Mouse (Mus musculus) limb, embryonic 11.5 days (tissue): ENCODE results near the gene Pacrg. TPM values are rescaled to one million over a fixed set of nuclear protein-coding genes. Genes with fewer than 3 reads are reported as not detected.

ENCODE experiments used
- ATAC-seq: fragments of 200-750 bp; cut with Nextera tagmentation; 2 replicates; pipeline ENCODE4 v1.8.0; 2017; ENCODE audit warnings: low read depth; ENCODE audit not compliant: insufficient number of reproducible peaks, low FRiP score, low TSS enrichment
- DNase-seq: peaks from one replicate; pipeline ENCODE4 v3.0.0-alpha.2; 2015; ENCODE audit warnings: low spot score
- H3K27ac ChIP-seq: fragments of 300-500 bp; sonication (generic); replicated peaks from 2 replicates; pipeline ENCODE4 v1.5.1; 2014; ENCODE audit warnings: low read depth, mild to moderate bottlenecking, low read length
- H3K27me3 ChIP-seq: fragments of 300-500 bp; sonication (generic); 2 replicates; pipeline ENCODE4 v1.6.1; 2014; ENCODE audit warnings: mild to moderate bottlenecking, low read length, mixed read lengths; ENCODE audit not compliant: control insufficient read depth, insufficient read depth
- H3K36me3 ChIP-seq: fragments of 300-500 bp; sonication (generic); 2 replicates; pipeline ENCODE4 v1.6.1; 2014; ENCODE audit warnings: mild to moderate bottlenecking, low read length, moderate library complexity, mixed read lengths; ENCODE audit not compliant: control insufficient read depth, insufficient read depth
- H3K4me1 ChIP-seq: fragments of 300-500 bp; sonication (generic); 2 replicates; pipeline ENCODE4 v1.6.1; 2014; ENCODE audit warnings: low read length, mixed read lengths; ENCODE audit not compliant: control insufficient read depth, insufficient read depth
- H3K4me2 ChIP-seq: fragments of 300-500 bp; sonication (generic); 2 replicates; pipeline ENCODE4 v1.6.1; 2014; ENCODE audit warnings: low read depth, mild to moderate bottlenecking, moderate library complexity; ENCODE audit not compliant: severe bottlenecking
- H3K4me3 ChIP-seq: fragments of 300-500 bp; sonication (generic); 2 replicates; pipeline ENCODE4 v1.5.1; 2014; ENCODE audit warnings: low read depth, low read length
- H3K9ac ChIP-seq: fragments of 300-500 bp; sonication (generic); 2 replicates; pipeline ENCODE4 v1.6.1; 2014; ENCODE audit warnings: mild to moderate bottlenecking, low read length
- H3K9me3 ChIP-seq: fragments of 300-500 bp; sonication (generic); 2 replicates; pipeline ENCODE4 v1.6.1; 2016; ENCODE audit warnings: low read length; ENCODE audit not compliant: control insufficient read depth
- WGBS: fragments of 180-500 bp; shearing (Covaris S2); extraction: QIAGEN DNeasy Blood & Tissue Kit; methylation state at CpG from one replicate; pipeline ENCODE4 v1.1.7; 2014; 5-methylcytosine and 5-hydroxymethylcytosine counted together
- polyA plus RNA-seq: library from polyadenylated mRNA; unstranded; fragments of >200 nt; fragmentation: Nextera tagmentation; extraction: Ambion mirVana; gene quantifications from 2 replicates; pipeline ENCODE4 v1.2.1, GENCODE M21; 2014

The Pacrg gene
- polyA plus RNA-seq, 1 experiment from 2014 or later: 1.3 TPM

DNA sequence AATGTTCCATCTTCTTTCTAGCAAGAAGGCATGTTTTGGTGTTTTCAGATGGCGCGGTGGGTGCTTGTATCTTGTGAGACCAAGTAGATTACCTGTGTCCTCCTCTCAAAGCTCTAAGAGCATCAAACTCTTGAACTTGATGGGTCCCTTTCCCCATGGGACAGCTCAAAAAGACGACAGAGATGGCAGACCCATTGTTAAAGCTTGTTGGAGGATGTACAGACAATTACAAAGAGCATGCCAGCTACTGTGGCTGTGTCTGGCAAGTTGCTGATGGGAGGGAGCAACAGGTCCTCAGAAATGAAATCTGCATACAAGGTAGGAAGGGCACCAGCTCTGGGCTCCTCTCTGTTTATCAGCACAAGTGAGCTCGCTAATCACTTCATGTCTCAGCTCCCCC, 232.0 kb downstream of the Pacrg start:
- no peak overlapping the region for H3K9ac ChIP-seq
- H3K4me3 ChIP-seq: no peak overlapping the region
- no peaks in the 10 kb centered on the region for H3K9me3 ChIP-seq
- DNase-seq (no peak), ATAC-seq (no peak)
- H3K27ac ChIP-seq: no peak overlapping the region
- WGBS: 80% methylated on average over 4 of the region's 4 CpGs
- no peaks in the 10 kb centered on the region for H3K36me3 ChIP-seq
- H3K4me1 ChIP-seq: no peaks in the 10 kb centered on the region
- H3K4me2 ChIP-seq: no peak overlapping the region
- no peaks in the 10 kb centered on the region for H3K27me3 ChIP-seq

DNA sequence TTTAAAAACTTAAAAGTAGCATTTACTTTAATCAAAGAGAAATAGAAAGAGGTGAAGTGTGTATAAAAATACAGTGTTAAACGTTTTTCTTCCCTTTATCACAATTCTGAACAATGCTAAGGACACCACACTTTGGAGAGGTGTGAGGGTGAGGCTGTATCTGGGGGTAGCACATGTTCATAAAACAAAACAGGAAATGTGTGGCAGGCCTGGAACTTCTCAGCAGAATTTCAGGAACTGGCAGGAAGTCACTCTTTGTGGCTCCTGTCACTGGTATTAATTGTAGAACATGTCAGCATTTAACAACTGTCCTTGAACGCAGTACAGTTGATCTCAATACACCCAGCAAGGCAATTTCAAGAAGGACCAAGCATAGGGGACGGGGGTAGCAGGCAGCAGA, 234.0 kb downstream of the Pacrg start:
- DNase-seq: no peak
- Histone ChIP-seq H3K4me1 (no peaks in the 10 kb centered on the region), H3K9me3 (no peaks in the 10 kb centered on the region), H3K4me2 (no peak overlapping the region), H3K27ac (no peak overlapping the region), H3K4me3 (no peak overlapping the region), H3K36me3 (no peaks in the 10 kb centered on the region), H3K27me3 (no peaks in the 10 kb centered on the region), H3K9ac (no peak overlapping the region)
- 49% methylated on average over 3 of the region's 3 CpGs for WGBS
- ATAC-seq: no peak

DNA sequence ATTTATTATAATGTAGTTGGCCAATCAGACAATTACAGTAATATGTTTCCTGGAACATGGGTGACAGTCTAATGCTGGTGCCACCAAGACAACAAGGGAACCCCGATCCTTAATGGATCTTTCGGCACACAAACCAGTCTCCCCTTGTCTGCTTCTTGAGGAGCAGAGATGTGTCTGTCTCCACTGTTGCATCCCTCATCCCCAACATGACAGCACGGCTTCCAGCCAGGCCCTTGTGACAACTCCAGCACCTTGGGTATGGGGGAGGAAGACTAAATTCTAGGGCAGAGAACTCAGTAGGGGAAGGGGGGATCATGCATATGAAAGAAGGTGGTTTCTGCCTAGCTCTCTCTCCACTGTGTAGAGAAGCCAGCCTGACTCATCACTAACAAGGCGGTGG, 242.4 kb downstream of the Pacrg start:
- no peak overlapping the region for H3K9ac ChIP-seq

DNA sequence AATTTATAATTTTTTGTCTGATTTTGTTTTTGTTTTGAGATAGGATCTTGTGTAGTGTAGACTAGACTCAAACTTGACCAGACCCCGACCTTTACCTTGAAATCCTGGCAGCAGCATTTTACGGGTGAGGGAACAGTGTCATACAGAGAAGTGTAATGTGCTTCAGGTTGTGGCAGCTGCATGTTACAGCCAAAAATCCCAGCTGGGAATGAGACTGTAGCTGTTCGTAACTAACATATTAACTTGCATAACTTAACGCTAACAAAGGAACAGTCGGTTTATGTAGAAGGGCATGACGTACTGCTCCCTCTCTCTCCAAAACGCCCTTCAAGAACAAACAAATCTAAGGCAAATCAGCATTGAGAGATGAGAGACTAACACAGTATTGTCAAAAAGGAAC, 250.5 kb downstream of the Pacrg start:
- no peaks in the 10 kb centered on the region for H3K4me1 ChIP-seq
- no peak overlapping the region for H3K27ac ChIP-seq
- ATAC-seq (no peak), DNase-seq (no peak)
- no peaks in the 10 kb centered on the region for H3K27me3 ChIP-seq
- WGBS: 77% methylated on average over 7 of the region's 7 CpGs
- no peak overlapping the region for H3K4me2 ChIP-seq
- no peaks in the 10 kb centered on the region for H3K9me3 ChIP-seq
- H3K36me3 ChIP-seq: no peaks in the 10 kb centered on the region
- H3K9ac ChIP-seq: no peak overlapping the region
- no peak overlapping the region for H3K4me3 ChIP-seq

More for the DNA sequence above, 242.4 kb downstream of the Pacrg start:
- no peak overlapping the region for H3K4me2 ChIP-seq
- H3K27me3 ChIP-seq: no peaks in the 10 kb centered on the region
- H3K27ac ChIP-seq: no peak overlapping the region
- DNase-seq (no peak), ATAC-seq (no peak)
- H3K4me3 ChIP-seq: no peak overlapping the region
- H3K9me3 ChIP-seq: no peaks in the 10 kb centered on the region
- H3K36me3 ChIP-seq: no peaks in the 10 kb centered on the region
- H3K4me1 ChIP-seq: no peaks in the 10 kb centered on the region
- 91% methylated on average over 4 of the region's 4 CpGs for WGBS

DNA sequence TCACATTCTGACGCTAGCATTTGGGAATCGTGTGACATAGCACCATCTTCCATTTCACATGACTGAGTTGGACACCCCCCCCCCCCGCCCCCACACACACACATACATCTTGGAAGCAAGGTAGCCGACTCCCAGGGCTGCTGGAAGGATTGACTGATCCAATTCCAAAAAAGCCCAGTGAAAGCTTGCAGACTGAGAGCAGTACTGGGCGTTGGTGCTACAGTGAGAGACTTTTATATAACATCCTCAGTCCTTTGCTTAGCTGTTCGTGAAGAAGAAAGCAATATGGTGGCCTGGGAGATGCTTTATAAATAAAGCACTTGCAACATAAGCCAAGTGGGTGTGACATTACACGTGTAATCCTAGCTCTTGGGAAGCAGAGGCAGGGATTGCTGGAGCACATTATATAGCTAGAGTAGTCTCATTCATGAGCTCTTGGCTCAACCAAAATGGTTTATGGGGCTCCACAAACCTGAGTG, 251.2 kb downstream of the Pacrg start:
- WGBS: 80% methylated on average over 7 of the region's 7 CpGs
- Histone ChIP-seq H3K4me1 (no peaks in the 10 kb centered on the region), H3K36me3 (no peaks in the 10 kb centered on the region), H3K4me3 (no peak overlapping the region), H3K9ac (no peak overlapping the region), H3K9me3 (no peaks in the 10 kb centered on the region), H3K4me2 (no peak overlapping the region), H3K27ac (no peak overlapping the region), H3K27me3 (no peaks in the 10 kb centered on the region)
- DNase-seq (no peak), ATAC-seq (no peak)

DNA sequence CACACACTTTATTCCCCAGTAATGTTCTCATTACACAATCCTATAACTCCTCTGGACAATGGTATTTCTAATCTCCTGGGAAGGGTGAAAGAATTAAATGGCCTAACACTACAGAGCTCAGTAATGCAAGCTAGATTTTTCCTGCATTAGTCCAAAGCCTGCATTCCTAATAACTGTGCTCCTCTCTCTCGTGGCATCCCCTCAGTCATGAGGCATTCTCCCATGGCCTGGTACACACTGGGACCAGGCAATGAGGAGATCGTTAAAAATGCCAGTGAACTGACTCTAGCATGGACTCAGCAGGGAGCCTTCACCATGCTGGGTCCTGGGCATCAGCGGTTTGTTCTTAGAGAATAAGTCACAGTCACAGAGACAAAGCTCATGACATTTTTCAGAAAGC, 256.8 kb downstream of the Pacrg start:
- Histone ChIP-seq H3K4me1 (no peaks in the 10 kb centered on the region), H3K27me3 (no peaks in the 10 kb centered on the region), H3K36me3 (no peaks in the 10 kb centered on the region), H3K4me3 (no peak overlapping the region), H3K9me3 (no peaks in the 10 kb centered on the region), H3K9ac (no peak overlapping the region), H3K4me2 (no peak overlapping the region), H3K27ac (no peak overlapping the region)
- no peak for ATAC-seq
- WGBS: 68% methylated on average over 3 of the region's 3 CpGs
- DNase-seq: no peak

DNA sequence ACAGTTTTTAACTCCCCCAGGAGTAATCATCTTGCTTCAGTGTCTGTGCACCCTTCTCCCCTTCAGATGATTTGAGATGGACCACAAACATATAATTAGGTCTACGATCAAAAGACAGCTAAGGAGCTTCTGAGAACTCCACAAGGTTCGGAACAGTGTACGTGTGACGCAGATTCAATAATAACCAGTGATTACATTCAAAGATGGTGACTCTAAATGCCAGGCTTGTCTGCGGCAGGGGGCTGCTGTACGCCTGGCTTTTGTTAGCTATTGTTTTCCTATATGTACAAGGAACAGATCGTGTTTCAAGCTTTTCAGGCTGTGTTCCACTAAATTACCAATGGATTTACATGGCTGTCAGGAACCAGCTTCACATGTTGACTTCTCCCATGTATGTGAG, 264.8 kb downstream of the Pacrg start:
- no peak overlapping the region for H3K9ac ChIP-seq
- ATAC-seq (no peak), DNase-seq (no peak)
- no peak overlapping the region for H3K27ac ChIP-seq
- 77% methylated on average over 7 of the region's 7 CpGs for WGBS
- no peaks in the 10 kb centered on the region for H3K4me1 ChIP-seq
- no peak overlapping the region for H3K4me3 ChIP-seq
- H3K36me3 ChIP-seq: no peaks in the 10 kb centered on the region
- H3K27me3 ChIP-seq: no peaks in the 10 kb centered on the region
- H3K9me3 ChIP-seq: no peaks in the 10 kb centered on the region
- H3K4me2 ChIP-seq: no peak overlapping the region

DNA sequence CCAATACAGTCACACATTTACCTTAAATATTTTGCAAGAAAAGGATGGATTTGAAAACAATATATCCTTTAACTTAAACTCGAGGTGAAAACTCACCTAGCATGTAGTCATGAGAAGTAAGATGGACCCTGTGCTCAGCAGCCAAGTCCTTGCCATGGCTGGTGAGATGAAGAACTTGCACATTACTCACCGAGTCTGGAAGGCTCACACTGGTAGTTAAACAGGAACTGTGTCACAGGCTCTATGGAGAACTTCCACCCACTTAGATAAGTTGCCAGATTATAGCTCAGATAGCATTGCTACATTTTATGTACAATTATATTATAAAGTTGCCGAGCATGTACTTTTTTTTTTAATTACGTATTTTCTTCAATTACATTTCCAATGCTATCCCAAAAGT, 267.7 kb downstream of the Pacrg start:
- Histone ChIP-seq H3K27me3 (no peaks in the 10 kb centered on the region), H3K9me3 (no peaks in the 10 kb centered on the region), H3K4me3 (no peak overlapping the region), H3K4me1 (no peaks in the 10 kb centered on the region), H3K9ac (no peak overlapping the region), H3K4me2 (no peak overlapping the region), H3K36me3 (no peaks in the 10 kb centered on the region), H3K27ac (no peak overlapping the region)
- 86% methylated on average over 4 of the region's 4 CpGs for WGBS
- ATAC-seq (no peak), DNase-seq (no peak)

DNA sequence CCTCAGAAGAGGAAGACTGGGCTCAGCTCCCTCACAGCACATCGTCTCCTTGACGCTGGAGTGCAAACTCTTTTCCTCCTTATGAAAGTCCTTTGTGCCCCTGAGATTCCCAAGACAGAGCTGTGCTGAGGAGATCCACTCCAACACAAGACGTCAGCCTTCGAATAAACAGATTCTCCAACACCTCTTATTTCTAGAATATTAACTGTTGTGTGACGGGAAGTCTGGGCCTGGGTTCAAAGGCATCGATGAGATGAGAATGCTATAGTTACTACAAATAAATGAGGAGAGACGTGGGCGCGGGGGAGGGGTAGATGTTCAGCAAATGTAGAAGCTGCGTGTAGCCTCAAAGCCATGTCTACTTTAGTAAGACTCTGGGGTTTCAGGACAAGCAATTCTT, 270.8 kb downstream of the Pacrg start:
- Histone ChIP-seq H3K9ac (no peak overlapping the region), H3K9me3 (no peaks in the 10 kb centered on the region), H3K27me3 (no peaks in the 10 kb centered on the region), H3K4me1 (no peaks in the 10 kb centered on the region), H3K4me2 (no peak overlapping the region), H3K4me3 (no peak overlapping the region), H3K27ac (no peak overlapping the region), H3K36me3 (no peaks in the 10 kb centered on the region)
- 81% methylated on average over 10 of the region's 10 CpGs for WGBS
- ATAC-seq (no peak), DNase-seq (no peak)
